Mouse (Mus musculus) liver, embryonic 13.5 days (tissue): ENCODE results near the gene Shisa5. TPM values are rescaled to one million over a fixed set of nuclear protein-coding genes. Genes with fewer than 3 reads are reported as not detected.

Source experiments
- ATAC-seq: fragments of 200-750 bp; cut with Nextera tagmentation; 2 replicates; pipeline ENCODE4 v1.8.0; 2017; ENCODE audit warnings: low read depth, mild to moderate bottlenecking, moderate number of reproducible peaks, moderate library complexity
- DNase-seq: peaks from one replicate; pipeline ENCODE4 v3.0.0; 2022
- H3K27ac ChIP-seq: fragments of 300-500 bp; sonication (generic); 2 replicates; pipeline ENCODE4 v1.5.1; 2015; ENCODE audit warnings: moderate library complexity, mild to moderate bottlenecking, inconsistent platforms
- H3K27me3 ChIP-seq: fragments of 300-500 bp; sonication (generic); 2 replicates; pipeline ENCODE4 v1.6.1; 2015; ENCODE audit warnings: mild to moderate bottlenecking, inconsistent platforms
- H3K36me3 ChIP-seq: fragments of 300-500 bp; sonication (generic); 2 replicates; pipeline ENCODE4 v1.6.1; 2015; ENCODE audit warnings: mild to moderate bottlenecking, inconsistent platforms
- H3K4me1 ChIP-seq: fragments of 300-500 bp; sonication (generic); replicated peaks from 2 replicates; pipeline ENCODE4 v1.6.1; 2015; ENCODE audit warnings: inconsistent platforms
- H3K4me2 ChIP-seq: fragments of 300-500 bp; sonication (generic); 2 replicates; pipeline ENCODE4 v1.6.1; 2015; ENCODE audit warnings: inconsistent platforms, mild to moderate bottlenecking, moderate library complexity
- H3K4me3 ChIP-seq: fragments of 300-500 bp; sonication (generic); replicated peaks from 2 replicates; pipeline ENCODE4 v1.5.1; 2015; ENCODE audit warnings: mild to moderate bottlenecking, inconsistent platforms
- H3K9ac ChIP-seq: fragments of 300-500 bp; sonication (generic); 2 replicates; pipeline ENCODE4 v1.6.1; 2015; ENCODE audit warnings: mild to moderate bottlenecking, inconsistent platforms
- H3K9me3 ChIP-seq: fragments of 300-500 bp; sonication (generic); replicated peaks from 2 replicates; pipeline ENCODE4 v1.6.1; 2016; ENCODE audit warnings: inconsistent platforms
- WGBS: fragments of 180-500 bp; shearing (Covaris S2); methylation state at CpG from one replicate; pipeline ENCODE4 v1.1.7; 2015; ENCODE audit not compliant: insufficient replicate concordance; 5-methylcytosine and 5-hydroxymethylcytosine counted together
- polyA plus RNA-seq: library from polyadenylated mRNA; unstranded; fragments of >200 nt; fragmentation: Nextera tagmentation; extraction: Ambion mirVana; gene quantifications from 2 replicates; pipeline ENCODE4 v1.2.1, GENCODE M21; 2015

Gene Shisa5
- polyA plus RNA-seq, 1 experiment from 2014 or later, result 20.0 TPM

DNA sequence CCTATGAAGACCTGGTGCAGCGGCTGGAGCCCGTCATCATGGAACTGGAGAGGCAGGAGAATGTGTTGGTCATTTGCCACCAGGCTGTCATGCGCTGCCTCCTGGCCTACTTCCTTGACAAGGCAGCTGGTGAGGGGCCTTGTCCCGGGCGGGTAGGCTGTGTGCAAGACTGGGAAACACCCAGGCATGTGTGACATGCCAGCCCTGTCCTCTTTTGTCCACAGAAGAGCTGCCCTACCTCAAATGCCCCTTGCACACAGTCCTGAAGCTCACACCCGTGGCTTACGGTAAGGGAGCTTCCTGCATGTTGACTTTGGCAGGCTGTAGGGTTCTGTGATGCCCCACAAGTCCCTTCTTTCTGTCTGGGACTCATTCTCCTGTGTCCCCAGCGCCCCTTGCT lies 10.8 kb upstream of the Shisa5 start:
- H3K9me3 ChIP-seq, result no peaks in the 10 kb centered on the region
- DNase-seq (no peak), ATAC-seq (no peak)
- no peak overlapping the region for H3K9ac ChIP-seq
- H3K4me1 ChIP-seq, result peaks cover 7% of the 10 kb centered on the region
- no peak overlapping the region for H3K27ac ChIP-seq
- 61% methylated on average over 8 of the region's 8 CpGs for WGBS
- no peaks in the 10 kb centered on the region for H3K36me3 ChIP-seq
- H3K27me3 ChIP-seq, result no peaks in the 10 kb centered on the region; the same call in 1 of the 2 replicates
- H3K4me2 ChIP-seq, result no peak overlapping the region
- H3K4me3 ChIP-seq, result no peak overlapping the region

DNA sequence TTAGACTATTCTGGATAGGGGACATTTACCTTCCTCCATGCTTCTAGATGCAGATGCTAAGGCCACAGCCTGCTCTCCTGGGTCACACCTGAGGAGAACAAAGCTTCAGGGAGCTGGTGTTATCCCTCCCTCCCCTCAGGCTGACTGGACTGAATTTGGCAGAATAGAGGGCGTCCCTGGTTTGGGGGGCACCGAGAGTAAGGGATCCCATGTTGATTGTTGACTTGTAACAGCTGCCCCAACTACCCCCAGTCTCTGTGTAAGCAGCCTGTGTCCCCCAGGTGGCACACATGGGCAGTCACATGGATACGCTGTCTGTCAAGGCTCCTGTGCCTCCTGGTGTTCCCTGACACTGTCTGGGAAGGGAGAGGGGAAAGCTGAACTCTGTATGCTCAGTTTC lies 9.9 kb upstream of the Shisa5 start:
- Histone ChIP-seq H3K9ac (no peak overlapping the region), H3K27ac (no peak overlapping the region), H3K27me3 (no peaks in the 10 kb centered on the region; the same call in 1 of the 2 replicates), H3K9me3 (no peaks in the 10 kb centered on the region), H3K4me1 (peaks cover 13% of the 10 kb centered on the region), H3K36me3 (no peaks in the 10 kb centered on the region), H3K4me3 (no peak overlapping the region), H3K4me2 (no peak overlapping the region)
- ATAC-seq (no peak), DNase-seq (no peak)
- 72% methylated on average over 3 of the region's 3 CpGs for WGBS

DNA sequence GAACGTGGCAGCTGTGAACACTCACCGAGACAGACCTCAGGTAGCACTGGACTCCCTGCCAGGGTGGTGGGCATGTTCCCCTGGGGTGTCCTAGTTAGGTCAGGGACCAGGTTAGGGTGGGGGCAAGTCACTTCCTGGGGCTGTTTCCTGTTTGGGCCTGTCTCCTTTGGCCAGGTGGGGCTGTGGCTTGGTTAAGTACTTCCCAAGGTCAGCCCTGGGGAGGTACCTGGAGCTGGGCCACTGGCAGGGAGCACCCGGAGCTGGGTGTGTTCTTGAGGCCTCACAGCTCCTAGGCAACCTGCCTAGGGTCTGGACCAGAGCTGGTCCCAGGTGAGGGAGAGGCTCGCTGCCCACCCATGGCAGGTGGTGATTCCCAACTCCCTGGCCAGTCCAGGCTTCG lies 9.4 kb upstream of the Shisa5 start:
- DNase-seq (no peak), ATAC-seq (no peak)
- Histone ChIP-seq H3K4me1 (peaks cover 13% of the 10 kb centered on the region), H3K36me3 (no peaks in the 10 kb centered on the region), H3K9ac (no peak overlapping the region), H3K27me3 (no peaks in the 10 kb centered on the region; the same call in 1 of the 2 replicates), H3K4me2 (no peak overlapping the region), H3K4me3 (no peak overlapping the region), H3K9me3 (no peaks in the 10 kb centered on the region), H3K27ac (no peak overlapping the region)
- 68% methylated on average over 5 of the region's 5 CpGs for WGBS

DNA sequence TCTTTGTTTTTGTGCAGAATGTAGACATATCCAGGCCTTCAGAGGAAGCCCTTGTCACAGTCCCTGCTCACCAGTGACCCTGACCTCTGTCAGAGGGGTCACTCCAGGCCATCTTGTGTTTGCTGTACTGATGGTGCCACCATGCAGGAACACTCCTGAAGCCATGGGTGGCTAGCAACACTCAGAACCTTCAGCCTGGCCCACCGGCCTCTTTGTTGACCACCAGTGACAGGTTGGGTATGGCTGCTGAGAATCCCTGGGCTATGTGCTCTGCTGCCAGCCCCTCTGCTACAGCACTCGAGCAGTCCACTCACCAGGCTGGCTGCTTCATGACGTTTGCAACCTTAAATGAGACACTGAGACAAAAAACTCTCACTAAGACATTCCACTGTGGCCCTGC lies 8.1 kb upstream of the Shisa5 start:
- Histone ChIP-seq H3K27ac (no peak overlapping the region), H3K9me3 (no peaks in the 10 kb centered on the region), H3K4me3 (no peak overlapping the region), H3K9ac (no peak overlapping the region), H3K4me2 (no peak overlapping the region), H3K27me3 (no peaks in the 10 kb centered on the region; the same call in 1 of the 2 replicates), H3K4me1 (peaks cover 13% of the 10 kb centered on the region), H3K36me3 (no peaks in the 10 kb centered on the region)
- no peak for DNase-seq
- 50% methylated on average over 3 of the region's 3 CpGs for WGBS
- ATAC-seq, result no peak

DNA sequence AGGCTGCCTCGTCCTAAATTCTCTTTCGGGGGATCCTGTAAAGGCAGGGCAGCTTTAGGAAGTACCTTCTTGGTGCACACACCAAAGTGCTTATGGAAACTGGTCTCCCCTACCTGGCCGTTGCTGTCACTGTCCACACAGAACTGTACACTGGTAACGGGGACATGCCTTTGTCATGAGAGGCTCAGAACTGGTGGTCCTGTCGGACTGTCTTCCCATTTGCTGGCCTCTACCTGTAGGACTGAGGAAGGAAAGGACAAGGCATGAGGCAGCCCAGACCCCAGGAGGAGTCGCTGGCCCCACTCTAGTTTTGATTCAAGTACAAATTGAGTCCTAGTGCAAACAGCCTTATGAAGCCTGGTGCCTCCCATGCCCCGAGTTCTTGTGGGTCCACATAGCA lies 7.4 kb upstream of the Shisa5 start:
- ATAC-seq (no peak), DNase-seq (no peak)
- Histone ChIP-seq H3K4me2 (no peak overlapping the region), H3K36me3 (no peaks in the 10 kb centered on the region), H3K4me1 (peaks cover 13% of the 10 kb centered on the region), H3K9ac (no peak overlapping the region), H3K27ac (no peak overlapping the region), H3K27me3 (no peaks in the 10 kb centered on the region; the same call in 1 of the 2 replicates), H3K4me3 (no peak overlapping the region), H3K9me3 (no peaks in the 10 kb centered on the region)
- WGBS, result 80% methylated on average over 7 of the region's 7 CpGs

DNA sequence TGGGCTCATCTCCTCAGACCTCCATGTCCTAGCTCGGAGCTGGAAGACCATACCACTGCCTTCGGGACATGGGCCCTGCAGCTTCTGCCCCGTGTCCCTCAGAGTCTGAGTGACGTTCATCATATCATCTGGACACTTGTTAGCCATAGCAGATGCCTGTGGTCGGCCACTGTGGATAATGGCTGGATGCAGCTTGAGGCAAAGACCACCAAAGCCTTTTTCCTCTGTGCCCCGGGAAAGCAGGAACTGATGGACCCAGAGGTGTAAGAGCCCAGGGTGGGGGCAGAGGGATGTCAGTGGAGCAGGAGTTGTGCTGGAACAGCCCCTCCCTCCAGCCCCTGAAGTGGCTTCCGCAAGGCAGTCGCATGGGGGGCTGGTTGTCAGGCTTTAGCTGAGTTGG lies 6.7 kb upstream of the Shisa5 start:
- Histone ChIP-seq H3K9me3 (no peaks in the 10 kb centered on the region), H3K27ac (no peak overlapping the region), H3K4me2 (no peak overlapping the region), H3K9ac (no peak overlapping the region), H3K27me3 (no peaks in the 10 kb centered on the region; the same call in 1 of the 2 replicates), H3K4me3 (no peak overlapping the region), H3K36me3 (no peaks in the 10 kb centered on the region), H3K4me1 (peaks cover 13% of the 10 kb centered on the region)
- DNase-seq (no peak), ATAC-seq (no peak)
- 67% methylated on average over 8 of the region's 8 CpGs for WGBS

DNA sequence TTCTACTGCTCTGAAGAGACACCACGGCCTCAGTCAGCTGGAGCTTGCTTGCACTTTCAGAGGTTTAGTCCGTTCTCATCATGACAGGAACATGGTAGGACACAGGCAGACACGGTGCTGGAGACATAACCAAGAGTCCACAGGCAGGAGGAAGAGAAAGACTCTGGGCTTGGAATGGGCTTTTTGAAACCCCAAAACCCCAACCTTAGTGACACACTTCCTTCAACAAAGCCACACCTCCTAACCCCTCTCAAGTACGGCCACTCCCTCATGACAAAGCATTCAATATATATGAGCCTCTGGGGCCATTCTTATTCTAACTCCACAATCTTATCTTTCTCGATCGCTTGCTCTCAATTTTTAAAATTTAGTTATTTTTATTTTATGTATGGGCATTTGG lies 5.9 kb upstream of the Shisa5 start:
- no peak for DNase-seq
- Histone ChIP-seq H3K4me1 (peaks cover 13% of the 10 kb centered on the region), H3K4me3 (no peak overlapping the region), H3K27me3 (no peaks in the 10 kb centered on the region; the same call in 1 of the 2 replicates), H3K9ac (no peak overlapping the region), H3K4me2 (0 out of 2 replicates have a peak overlapping the region, but pooled peaks have one; percentile 10), H3K36me3 (no peaks in the 10 kb centered on the region), H3K9me3 (no peaks in the 10 kb centered on the region), H3K27ac (no peak overlapping the region; the same call in 1 of the 2 replicates)
- WGBS, result 45% methylated on average over 6 of the region's 6 CpGs
- peak; percentile 68; the same call in 1 of the 2 replicates for ATAC-seq

DNA sequence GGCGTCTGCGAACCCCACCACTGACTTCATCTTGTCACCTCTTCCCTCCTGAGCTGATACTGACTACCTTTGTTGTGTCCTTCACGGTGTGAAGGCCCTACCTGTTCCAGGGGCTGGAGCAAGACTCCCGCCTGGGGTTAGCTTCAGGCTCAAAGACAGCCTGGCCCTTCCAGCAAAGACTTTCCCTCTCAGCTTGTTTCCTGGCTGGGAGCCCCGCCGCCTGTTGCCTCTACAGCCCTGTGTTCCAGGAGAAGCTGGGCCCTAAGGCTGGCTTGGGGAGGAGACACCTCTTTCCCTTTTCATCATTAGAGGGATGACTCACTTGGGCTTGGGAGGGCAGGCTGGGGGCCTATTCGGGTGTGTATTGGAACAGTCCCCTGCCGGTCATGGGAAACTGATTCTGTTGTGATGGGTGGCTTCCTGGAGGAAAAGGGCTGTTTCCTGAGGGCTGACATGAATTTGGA lies 568 bp downstream of the Shisa5 start:
- no peaks in the 10 kb centered on the region for H3K36me3 ChIP-seq
- no peak for DNase-seq
- H3K27me3 ChIP-seq, result peaks cover 19% of the 10 kb centered on the region
- H3K9ac ChIP-seq, result peak overlapping the region; percentile 42
- no peak overlapping the region for H3K27ac ChIP-seq
- H3K4me2 ChIP-seq, result peak overlapping the region; percentile 74
- peaks cover 34% of the 10 kb centered on the region for H3K4me1 ChIP-seq
- ATAC-seq, result peak; percentile 52; the same call in 1 of the 2 replicates
- WGBS, result 21% methylated on average over 8 of the region's 8 CpGs
- H3K4me3 ChIP-seq, result peak overlapping the region; percentile 62
- no peaks in the 10 kb centered on the region for H3K9me3 ChIP-seq

DNA sequence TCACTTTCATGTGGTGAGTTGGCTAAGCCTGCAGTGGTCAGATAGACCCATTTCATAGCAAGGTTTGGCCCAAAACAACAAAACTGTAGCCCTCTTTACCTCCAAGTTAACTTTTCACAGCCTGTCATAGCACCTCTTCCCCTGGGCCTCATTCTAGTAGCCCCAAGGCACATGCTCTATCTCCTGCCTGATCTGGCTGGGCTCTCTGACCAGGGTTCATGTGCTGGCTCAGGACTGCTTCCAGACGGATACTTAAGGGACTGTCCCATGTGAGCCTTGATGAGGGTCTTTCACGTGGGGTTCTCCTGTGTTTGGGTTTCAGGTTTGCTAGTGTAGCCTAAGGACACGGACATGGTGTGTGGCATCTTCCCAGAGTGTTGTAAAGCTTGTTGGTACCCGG lies 1.3 kb downstream of the Shisa5 start:
- no peaks in the 10 kb centered on the region for H3K9me3 ChIP-seq
- DNase-seq (no peak), ATAC-seq (no peak)
- peaks cover 19% of the 10 kb centered on the region for H3K27me3 ChIP-seq
- no peak overlapping the region for H3K27ac ChIP-seq
- no peak overlapping the region for H3K4me3 ChIP-seq
- H3K9ac ChIP-seq, result no peak overlapping the region
- H3K4me1 ChIP-seq, result peaks cover 34% of the 10 kb centered on the region
- H3K36me3 ChIP-seq, result no peaks in the 10 kb centered on the region
- H3K4me2 ChIP-seq, result peak overlapping the region; percentile 74
- 64% methylated on average over 4 of the region's 4 CpGs for WGBS

DNA sequence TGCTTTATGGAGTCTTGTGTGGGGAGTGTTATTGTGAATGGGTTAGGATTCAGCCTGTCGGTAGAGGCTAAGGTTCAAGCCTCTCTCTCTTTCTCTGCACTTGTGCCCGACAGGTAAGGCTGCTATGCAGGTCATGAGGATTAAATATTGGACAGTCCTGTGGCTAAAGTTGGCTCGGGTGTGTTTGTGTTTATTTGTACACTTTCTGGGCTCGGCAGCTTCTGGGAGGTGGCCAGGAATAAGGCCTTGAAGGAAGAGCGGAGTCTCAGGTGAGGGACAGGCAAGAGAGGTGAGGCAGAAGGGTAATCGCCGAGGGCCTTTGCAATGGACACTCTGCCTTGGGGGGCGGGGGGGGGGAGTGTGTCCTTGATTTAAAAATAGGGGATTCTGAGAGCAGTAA lies 1.9 kb downstream of the Shisa5 start:
- Histone ChIP-seq H3K27ac (no peak overlapping the region), H3K4me2 (no peak overlapping the region), H3K36me3 (no peaks in the 10 kb centered on the region), H3K27me3 (peaks cover 19% of the 10 kb centered on the region), H3K4me1 (peaks cover 34% of the 10 kb centered on the region), H3K9me3 (no peaks in the 10 kb centered on the region), H3K9ac (no peak overlapping the region), H3K4me3 (no peak overlapping the region)
- WGBS, result 71% methylated on average over 8 of the region's 8 CpGs
- no peak for DNase-seq
- ATAC-seq, result no peak

DNA sequence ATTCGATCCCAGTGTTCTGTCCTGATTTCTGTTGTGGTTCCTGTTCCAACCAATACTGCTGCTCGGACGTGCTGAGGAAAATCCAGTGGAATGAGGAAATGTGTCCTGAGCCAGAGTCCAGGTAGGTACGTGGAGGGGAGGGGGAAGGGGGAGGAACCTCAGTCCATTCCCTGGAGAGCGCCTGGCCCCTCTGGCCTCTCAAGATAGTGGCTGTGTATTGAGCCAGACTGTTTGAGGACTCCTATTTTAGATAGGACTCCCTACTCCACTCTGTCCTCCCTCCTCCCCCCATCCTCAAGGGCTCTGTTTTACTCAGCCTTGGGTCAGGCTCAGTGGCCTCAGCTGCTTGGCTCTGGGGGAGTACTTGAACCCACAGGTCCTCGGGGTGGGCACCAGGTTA lies 2.5 kb downstream of the Shisa5 start:
- ATAC-seq (no peak), DNase-seq (no peak)
- Histone ChIP-seq H3K9ac (no peak overlapping the region), H3K36me3 (no peaks in the 10 kb centered on the region), H3K27me3 (peaks cover 19% of the 10 kb centered on the region), H3K4me2 (no peak overlapping the region), H3K9me3 (no peaks in the 10 kb centered on the region), H3K4me1 (peaks cover 34% of the 10 kb centered on the region), H3K4me3 (no peak overlapping the region), H3K27ac (no peak overlapping the region)
- WGBS, result 45% methylated on average over 6 of the region's 6 CpGs

DNA sequence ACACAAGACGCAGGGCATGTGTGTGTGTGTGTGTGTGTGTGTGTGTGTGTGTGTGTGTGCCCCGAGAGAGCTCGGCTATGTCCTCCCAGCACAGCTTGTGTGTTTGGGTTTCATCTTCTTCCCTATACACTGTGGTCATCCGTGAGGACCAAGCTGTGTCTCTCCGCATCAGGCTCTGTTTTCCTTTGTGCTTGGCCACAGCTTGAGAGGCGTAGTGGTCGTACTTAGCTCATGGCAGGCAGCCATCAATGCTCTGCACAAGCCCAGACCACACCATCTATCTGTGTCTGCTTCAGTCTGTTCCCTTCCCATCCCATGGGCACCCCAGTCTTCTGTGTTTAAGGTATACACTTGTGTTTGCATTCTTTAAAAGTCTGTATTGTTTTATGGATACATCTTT lies 3.0 kb downstream of the Shisa5 start:
- Histone ChIP-seq H3K27ac (no peak overlapping the region), H3K4me3 (no peak overlapping the region), H3K4me2 (no peak overlapping the region), H3K9me3 (no peaks in the 10 kb centered on the region), H3K4me1 (peaks cover 34% of the 10 kb centered on the region), H3K27me3 (peaks cover 19% of the 10 kb centered on the region), H3K36me3 (no peaks in the 10 kb centered on the region), H3K9ac (no peak overlapping the region)
- no peak for DNase-seq
- WGBS, result 72% methylated on average over 7 of the region's 7 CpGs
- ATAC-seq, result no peak
